Comparison of ENCODE assay signal across 16 mouse cellular contexts in genomic region chr13:94429567-94429966, GRCm38 (mm10).
"Had no signal": no experiment of that assay in that cellular context is flagged by ENCODE, and none has a peak within 500 bp of the region (broad histone marks: within the 10 kb centered on the region; RNA-seq: fewer than 3 reads in every experiment).

No protein-coding gene starts in this region.

- H3K4me2 ChIP-seq: lung, embryonic 14.5 days; midbrain, embryonic 13.5 days had no signal

- ATAC-seq: inflammation-experienced regulatory T-cells, adult 6 months; lung, postnatal 0 days; midbrain, embryonic 13.5 days; midbrain, embryonic 16.5 days had no signal

- H3K27me3 ChIP-seq: megakaryocyte, embryonic 14.5 days; midbrain, embryonic 13.5 days had no signal

- H3K4me1 ChIP-seq: midbrain, embryonic 10.5 days; midbrain, embryonic 13.5 days had no signal

- H3K9ac ChIP-seq: liver, embryonic 14.5 days; liver, postnatal 0 days; lung, embryonic 14.5 days; midbrain, embryonic 13.5 days had no signal

- DNase-seq: kidney, adult 18-20 months; kidney, postnatal 25 days; liver, postnatal 0 days; lung, embryonic 14.5 days; thymus, adult 18-20 months; thymus, postnatal 14 days; thymus, postnatal 4 days had no signal

- H3K9me3 ChIP-seq: megakaryocyte, embryonic 14.5 days; midbrain, embryonic 10.5 days; midbrain, embryonic 13.5 days had no signal

- H3K4me3 ChIP-seq: megakaryocyte, embryonic 14.5 days; midbrain, embryonic 10.5 days; midbrain, embryonic 13.5 days had no signal

- H3K27ac ChIP-seq: kidney, postnatal 0 days; liver, embryonic 14.5 days; macrophage; midbrain, embryonic 10.5 days; midbrain, embryonic 13.5 days had no signal
